Mouse (Mus musculus) thymus, postnatal 25 days (tissue): Measurements from ENCODE around the gene Asic3.

Experiments
- DNase-seq: peaks from one replicate; pipeline ENCODE4 v3.0.0; 2022

Gene Asic3

GRCm38 (mm10) chr5:24452030-24452690 is 39.0 kb downstream of the Asic3 start, which contains the start of gene Agap3:
Gene Agap3, plus strand, starts transcription at chr5:24452177.
- peak; percentile 51 for DNase-seq

GRCm38 (mm10) chr5:24452691-24453233 is 39.6 kb downstream of the Asic3 start:
- peak; percentile 37 for DNase-seq

GRCm38 (mm10) chr5:24453283-24453984 is 40.2 kb downstream of the Asic3 start:
- no peak for DNase-seq

GRCm38 (mm10) chr5:24453985-24454303 is 40.8 kb downstream of the Asic3 start:
- no peak for DNase-seq

GRCm38 (mm10) chr5:24455076-24455475 is 41.9 kb downstream of the Asic3 start:
- no peak for DNase-seq

- no peak for DNase-seq
Observed at GRCm38 (mm10) chr5:24455613-24456012, 42.4 kb downstream of the Asic3 start.

GRCm38 (mm10) chr5:24466762-24467161 is 53.6 kb downstream of the Asic3 start:
- no peak for DNase-seq
